In the genomic region with DNA sequence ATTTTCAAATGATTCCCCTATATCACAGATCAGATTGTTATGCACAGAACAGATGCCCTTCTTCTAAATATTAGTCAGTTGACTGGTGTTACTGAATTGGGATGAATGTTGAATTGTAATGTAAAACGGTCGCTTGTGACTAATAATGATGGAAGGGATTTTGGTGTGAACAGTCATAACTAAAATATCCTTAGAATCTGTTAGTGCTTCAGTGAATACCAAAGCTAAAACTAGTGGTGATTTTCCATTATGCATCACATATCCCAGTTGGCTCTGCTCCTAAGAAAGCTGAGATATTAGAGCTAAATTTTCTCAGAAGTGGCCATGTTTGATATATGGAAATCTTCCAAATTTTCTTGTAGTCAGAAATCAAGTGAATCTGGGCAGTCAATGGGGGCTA, we compare ENCODE assay signal across 23 mouse cellular contexts.
DNase-seq lines count a peak whose midpoint lies in the region; ATAC-seq and TF ChIP-seq lines count a peak whose summit lies in the region.
"Had no signal": no experiment of that assay in that cellular context is flagged by ENCODE, and none has a peak within 500 bp of the region (broad histone marks: within the 10 kb centered on the region; RNA-seq: fewer than 3 reads in every experiment).

No protein-coding gene starts in this region.

- no peak overlapping the region for H3K4me3 ChIP-seq in forebrain, postnatal 0 days (ENCODE audit: low read depth, low read length)
- no peak overlapping the region for H3K4me3 ChIP-seq in forebrain, embryonic 15.5 days
- H3K4me3 ChIP-seq: embryonic facial prominence, embryonic 12.5 days; heart, adult 2 months; heart, embryonic 15.5 days; intestine, embryonic 15.5 days had no signal

- no peaks in the 10 kb centered on the region for H3K27me3 ChIP-seq in forebrain, postnatal 0 days (ENCODE audit: insufficient read depth, low read length)
- no peaks in the 10 kb centered on the region for H3K27me3 ChIP-seq in forebrain, embryonic 15.5 days
- H3K27me3 ChIP-seq: embryonic facial prominence, embryonic 12.5 days; heart, embryonic 15.5 days; intestine, embryonic 15.5 days had no signal

- no peak for TF ChIP-seq POLR2A in brain, embryonic 14.5 days (IDR thresholded peaks at IDR 0.05; ENCODE audit: borderline replicate concordance, extremely low read depth, insufficient read depth, insufficient read length, poor library complexity, severe bottlenecking)

- WGBS in forebrain, postnatal 0 days: 64% methylated on average over 2 of the region's 2 CpGs
- 60% methylated on average over 2 of the region's 2 CpGs for WGBS in forebrain, embryonic 15.5 days

- H3K4me1 ChIP-seq in forebrain, postnatal 0 days (ENCODE audit: insufficient read depth): no peaks in the 10 kb centered on the region
- no peaks in the 10 kb centered on the region for H3K4me1 ChIP-seq in forebrain, embryonic 15.5 days
- H3K4me1 ChIP-seq: embryonic facial prominence, embryonic 12.5 days; heart, embryonic 15.5 days; intestine, embryonic 15.5 days had no signal

- H3K27ac ChIP-seq in forebrain, postnatal 0 days (ENCODE audit: low read depth, low read length): no peak overlapping the region
- no peak overlapping the region for H3K27ac ChIP-seq in forebrain, embryonic 15.5 days (replicated peaks)
- H3K27ac ChIP-seq: embryonic facial prominence, embryonic 12.5 days; heart, adult 2 months; heart, embryonic 15.5 days; hindbrain, embryonic 14.5 days; intestine, embryonic 15.5 days had no signal

- TF ChIP-seq CTCF in forebrain, postnatal 0 days (IDR thresholded peaks at IDR 0.05; ENCODE audit: low read depth): no peak
- no peak for TF ChIP-seq CTCF in brain, embryonic 14.5 days (IDR thresholded peaks at IDR 0.05; ENCODE audit: borderline replicate concordance, extremely low read depth, insufficient read depth, insufficient read length)

- intact Hi-C loops in gastrocnemius, postnatal 36 days (cut with DNase I): no loop called here

- no peaks in the 10 kb centered on the region for H3K9me3 ChIP-seq in forebrain, postnatal 0 days (ENCODE audit: low read length)
- no peaks in the 10 kb centered on the region for H3K9me3 ChIP-seq in forebrain, embryonic 15.5 days
- H3K9me3 ChIP-seq: embryonic facial prominence, embryonic 12.5 days; heart, embryonic 15.5 days; intestine, embryonic 15.5 days had no signal

- no peak overlapping the region for H3K9ac ChIP-seq in forebrain, postnatal 0 days
- no peak overlapping the region for H3K9ac ChIP-seq in forebrain, embryonic 15.5 days (replicated peaks)
- H3K9ac ChIP-seq: embryonic facial prominence, embryonic 12.5 days; heart, embryonic 15.5 days; hindbrain, embryonic 14.5 days; intestine, embryonic 15.5 days had no signal

- no peaks in the 10 kb centered on the region for H3K36me3 ChIP-seq in forebrain, postnatal 0 days (ENCODE audit: insufficient read depth)
- H3K36me3 ChIP-seq in forebrain, embryonic 15.5 days: no peaks in the 10 kb centered on the region
- H3K36me3 ChIP-seq: embryonic facial prominence, embryonic 12.5 days; heart, embryonic 15.5 days; intestine, embryonic 15.5 days had no signal

- ATAC-seq in forebrain, postnatal 0 days: no peak
- ATAC-seq in forebrain, embryonic 15.5 days (replicated peaks): no peak
- ATAC-seq in CD4-positive, CD25-positive, alpha-beta regulatory T cell, adult 4 months: no peak
- no peak for ATAC-seq in activated CD4-positive, CD25-positive, alpha-beta regulatory T cell, adult 4 months
- no peak for ATAC-seq in frontal cortex, adult (ENCODE audit: low TSS enrichment)
- ATAC-seq: forebrain, embryonic 16.5 days; intestine, embryonic 15.5 days had no signal

- peak; percentile 2 for DNase-seq in forebrain, postnatal 0 days
- peak; percentile 64 for DNase-seq in NIH3T3 (ENCODE audit: low read depth)
- DNase-seq in brain, embryonic 14.5 days (ENCODE audit: low read depth): peak; percentile 8
- no peak for DNase-seq in gastrocnemius, postnatal 36 days
- DNase-seq: adrenal gland, adult 2 months; adrenal gland, postnatal 25 days; cerebellum, adult 11 months; cerebellum, adult 8-10 months; cerebellum, postnatal 14 days; gastrocnemius, postnatal 10 days; heart, adult 2 months; heart, postnatal 14 days; kidney, adult 18-20 months had no signal

- H3K4me2 ChIP-seq in forebrain, postnatal 0 days (ENCODE audit: low read depth): no peak overlapping the region
- H3K4me2 ChIP-seq in forebrain, embryonic 15.5 days (replicated peaks): no peak overlapping the region
- H3K4me2 ChIP-seq: embryonic facial prominence, embryonic 12.5 days; heart, embryonic 11.5 days; heart, embryonic 15.5 days; hindbrain, embryonic 14.5 days; intestine, embryonic 15.5 days had no signal

Comparison
In these comparisons a context has a peak if more than half of its experiments do, and no peak if none do; other contexts are left out.
1. DNase-seq: peak in forebrain, postnatal 0 days (single experiment), NIH3T3 (single experiment) and brain, embryonic 14.5 days (single experiment); none in gastrocnemius, postnatal 36 days (0 of 2).